Mouse (Mus musculus) liver, embryonic 13.5 days (tissue): ENCODE measurements at regions not wholly inside any gene's neighbourhood (a gene's known extent, or its start where the extent isn't known, plus 50 kb on each side); places are given as distances from the start of the nearest gene placed in this dataset.

ENCODE experiments used
- ATAC-seq: fragments of 200-750 bp; cut with Nextera tagmentation; 2 replicates; pipeline ENCODE4 v1.8.0; 2017; ENCODE audit warnings: low read depth, mild to moderate bottlenecking, moderate number of reproducible peaks, moderate library complexity
- DNase-seq: peaks from one replicate; pipeline ENCODE4 v3.0.0; 2022
- H3K27ac ChIP-seq: fragments of 300-500 bp; sonication (generic); 2 replicates; pipeline ENCODE4 v1.5.1; 2015; ENCODE audit warnings: moderate library complexity, mild to moderate bottlenecking, inconsistent platforms
- H3K27me3 ChIP-seq: fragments of 300-500 bp; sonication (generic); 2 replicates; pipeline ENCODE4 v1.6.1; 2015; ENCODE audit warnings: mild to moderate bottlenecking, inconsistent platforms
- H3K36me3 ChIP-seq: fragments of 300-500 bp; sonication (generic); 2 replicates; pipeline ENCODE4 v1.6.1; 2015; ENCODE audit warnings: mild to moderate bottlenecking, inconsistent platforms
- H3K4me1 ChIP-seq: fragments of 300-500 bp; sonication (generic); replicated peaks from 2 replicates; pipeline ENCODE4 v1.6.1; 2015; ENCODE audit warnings: inconsistent platforms
- H3K4me2 ChIP-seq: fragments of 300-500 bp; sonication (generic); 2 replicates; pipeline ENCODE4 v1.6.1; 2015; ENCODE audit warnings: inconsistent platforms, mild to moderate bottlenecking, moderate library complexity
- H3K4me3 ChIP-seq: fragments of 300-500 bp; sonication (generic); replicated peaks from 2 replicates; pipeline ENCODE4 v1.5.1; 2015; ENCODE audit warnings: mild to moderate bottlenecking, inconsistent platforms
- H3K9ac ChIP-seq: fragments of 300-500 bp; sonication (generic); 2 replicates; pipeline ENCODE4 v1.6.1; 2015; ENCODE audit warnings: mild to moderate bottlenecking, inconsistent platforms
- H3K9me3 ChIP-seq: fragments of 300-500 bp; sonication (generic); replicated peaks from 2 replicates; pipeline ENCODE4 v1.6.1; 2016; ENCODE audit warnings: inconsistent platforms
- WGBS: fragments of 180-500 bp; shearing (Covaris S2); methylation state at CpG from one replicate; pipeline ENCODE4 v1.1.7; 2015; ENCODE audit not compliant: insufficient replicate concordance; 5-methylcytosine and 5-hydroxymethylcytosine counted together

DNA sequence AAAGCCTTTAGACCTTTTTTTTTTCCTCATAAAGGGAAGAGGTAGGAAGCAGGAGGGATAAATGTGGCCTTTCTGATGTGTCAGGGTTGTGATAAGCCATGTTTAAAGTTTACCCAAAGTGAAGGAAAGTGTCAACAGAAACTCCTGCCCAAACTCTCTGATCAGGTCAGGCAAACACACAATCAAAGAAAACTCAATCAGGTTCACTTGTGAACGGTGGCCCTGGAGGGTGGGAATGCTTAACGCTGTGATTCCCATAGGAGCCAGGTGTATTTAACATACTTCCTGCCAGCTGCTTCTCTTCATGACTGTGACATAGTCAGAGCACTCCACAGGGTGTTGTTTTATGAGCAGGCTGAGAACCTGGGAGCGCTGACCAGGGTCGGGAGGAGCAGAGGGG lies 59.1 kb upstream of the Sox9 start:
- 48% methylated on average over 4 of the region's 4 CpGs for WGBS
- no peak for DNase-seq
- Histone ChIP-seq H3K36me3 (no peaks in the 10 kb centered on the region), H3K27me3 (no peaks in the 10 kb centered on the region), H3K4me1 (no peaks in the 10 kb centered on the region), H3K9me3 (peaks cover 4% of the 10 kb centered on the region), H3K4me3 (no peak overlapping the region), H3K9ac (no peak overlapping the region), H3K4me2 (no peak overlapping the region), H3K27ac (no peak overlapping the region)
- no peak for ATAC-seq

DNA sequence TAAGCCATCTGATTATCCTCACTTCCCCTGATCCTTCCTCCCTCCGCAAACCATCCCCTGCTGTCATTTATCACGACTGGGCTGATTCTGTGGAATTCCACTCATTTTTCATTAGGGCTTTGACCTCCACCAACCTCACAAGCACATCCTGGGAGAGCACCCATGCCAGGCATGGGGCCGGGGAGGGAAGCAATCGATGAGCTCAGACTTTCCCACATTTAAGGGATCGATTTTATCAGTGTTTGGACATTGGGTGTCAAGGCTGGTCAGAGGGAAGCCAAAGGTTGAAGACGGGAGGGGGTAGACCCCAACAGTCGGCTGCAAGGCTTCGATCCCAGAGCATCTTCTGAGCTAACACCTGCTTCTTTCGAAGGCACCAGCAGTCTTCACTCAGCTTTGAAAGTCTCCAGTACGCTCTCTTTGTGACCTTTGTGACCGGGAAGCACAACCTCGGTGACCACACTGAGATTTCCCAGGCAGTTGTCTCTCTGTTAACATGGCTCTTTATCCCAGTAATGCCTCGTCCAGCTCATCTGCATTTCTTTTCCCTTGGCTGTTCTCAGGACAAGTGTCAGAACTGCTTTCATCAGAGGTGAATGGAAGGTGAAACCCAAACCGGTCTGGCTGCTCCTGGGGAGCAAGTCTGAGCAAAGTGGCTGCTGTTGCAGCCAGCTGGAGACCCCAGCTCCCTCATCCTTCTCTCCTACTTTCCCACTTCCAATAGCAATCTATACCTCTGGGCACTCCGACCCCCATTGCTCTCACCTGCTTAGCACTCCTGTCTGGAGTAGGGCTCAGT lies 53.7 kb upstream of the Sox9 start:
- ATAC-seq (no peak), DNase-seq (no peak)
- H3K9me3 ChIP-seq = no peaks in the 10 kb centered on the region
- H3K27me3 ChIP-seq = no peaks in the 10 kb centered on the region
- no peak overlapping the region for H3K4me3 ChIP-seq
- H3K27ac ChIP-seq = no peak overlapping the region
- H3K4me2 ChIP-seq = no peak overlapping the region
- H3K4me1 ChIP-seq = 0 out of 2 replicates have a peak, but pooled peaks cover 6% of the 10 kb centered on the region
- no peak overlapping the region for H3K9ac ChIP-seq
- WGBS = 23% methylated on average over 15 of the region's 15 CpGs
- H3K36me3 ChIP-seq = no peaks in the 10 kb centered on the region
